Mouse (Mus musculus) forebrain, embryonic 11.5 days (tissue): ENCODE measurements around the gene Nt5dc2. TPM values are rescaled to one million over a fixed set of nuclear protein-coding genes. Genes with fewer than 3 reads are reported as not detected.

Experiments used
- ATAC-seq: fragments of 200-750 bp; cut with Nextera tagmentation; replicated peaks from 2 replicates; pipeline ENCODE4 v1.8.0; 2017; ENCODE audit warnings: moderate TSS enrichment; ENCODE audit not compliant: low FRiP score
- DNase-seq: peaks from one replicate; pipeline ENCODE4 v3.0.0-alpha.2; 2017; ENCODE audit warnings: low spot score
- H3K27ac ChIP-seq: fragments of 300-500 bp; sonication (generic); 2 replicates; pipeline ENCODE4 v1.5.1; 2014; ENCODE audit warnings: low read depth, low read length
- H3K27me3 ChIP-seq: fragments of 300-500 bp; sonication (generic); 2 replicates; pipeline ENCODE4 v1.6.1; 2014; ENCODE audit warnings: mild to moderate bottlenecking, low read length, mixed read lengths; ENCODE audit not compliant: control insufficient read depth, insufficient read depth
- H3K36me3 ChIP-seq: fragments of 300-500 bp; sonication (generic); 2 replicates; pipeline ENCODE4 v1.6.1; 2014; ENCODE audit warnings: mild to moderate bottlenecking, low read length, moderate library complexity, mixed read lengths; ENCODE audit not compliant: control insufficient read depth, insufficient read depth
- H3K4me1 ChIP-seq: fragments of 300-500 bp; sonication (generic); replicated peaks from 2 replicates; pipeline ENCODE4 v1.6.1; 2014; ENCODE audit warnings: low read length, mixed read lengths; ENCODE audit not compliant: control insufficient read depth, insufficient read depth
- H3K4me2 ChIP-seq: fragments of 300-500 bp; sonication (generic); 2 replicates; pipeline ENCODE4 v1.6.1; 2014; ENCODE audit warnings: low read depth, mild to moderate bottlenecking, low read length, moderate library complexity, mixed read lengths; ENCODE audit not compliant: severe bottlenecking
- H3K4me3 ChIP-seq: fragments of 300-500 bp; sonication (generic); 2 replicates; pipeline ENCODE4 v1.5.1; 2014; ENCODE audit warnings: low read depth, low read length
- H3K9ac ChIP-seq: fragments of 300-500 bp; sonication (generic); 2 replicates; pipeline ENCODE4 v1.6.1; 2014; ENCODE audit warnings: low read length
- H3K9me3 ChIP-seq: fragments of 300-500 bp; sonication (generic); 2 replicates; pipeline ENCODE4 v1.6.1; 2016; ENCODE audit warnings: low read length, mixed read lengths; ENCODE audit not compliant: control insufficient read depth
- WGBS: fragments of 180-500 bp; shearing (Covaris S2); extraction: QIAGEN DNeasy Blood & Tissue Kit; methylation state at CpG from one replicate; pipeline ENCODE4 v1.1.7; 2014; 5-methylcytosine and 5-hydroxymethylcytosine counted together
- polyA plus RNA-seq: library from polyadenylated mRNA; unstranded; fragments of >200 nt; fragmentation: Nextera tagmentation; extraction: Ambion mirVana; gene quantifications from 2 replicates; pipeline ENCODE4 v1.2.1, GENCODE M21; 2014

The Nt5dc2 gene
- polyA plus RNA-seq, 1 experiment from 2014 or later, result 565 TPM

DNA sequence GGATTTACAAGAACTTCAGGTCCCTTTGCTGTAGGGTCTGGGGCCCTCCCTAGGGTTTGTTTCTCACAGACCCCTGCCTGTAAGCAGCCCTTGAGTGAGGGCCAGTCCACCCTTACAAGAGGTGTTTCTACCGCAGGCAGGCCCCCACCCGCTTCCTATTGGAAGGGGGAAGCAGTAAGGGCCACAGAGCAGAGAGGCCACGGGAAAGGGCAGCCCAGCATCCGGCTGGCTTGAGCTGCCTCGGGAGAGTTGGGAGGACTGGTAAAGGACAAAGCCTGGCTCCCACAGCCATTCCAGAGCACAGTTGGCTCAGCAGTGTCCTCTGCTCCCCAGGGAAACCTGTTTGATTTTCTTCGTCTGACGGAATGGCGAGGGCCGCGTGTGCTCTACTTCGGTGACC, 6.9 kb downstream of the Nt5dc2 start:
- H3K36me3 ChIP-seq, result peaks cover 44% of the 10 kb centered on the region

DNA sequence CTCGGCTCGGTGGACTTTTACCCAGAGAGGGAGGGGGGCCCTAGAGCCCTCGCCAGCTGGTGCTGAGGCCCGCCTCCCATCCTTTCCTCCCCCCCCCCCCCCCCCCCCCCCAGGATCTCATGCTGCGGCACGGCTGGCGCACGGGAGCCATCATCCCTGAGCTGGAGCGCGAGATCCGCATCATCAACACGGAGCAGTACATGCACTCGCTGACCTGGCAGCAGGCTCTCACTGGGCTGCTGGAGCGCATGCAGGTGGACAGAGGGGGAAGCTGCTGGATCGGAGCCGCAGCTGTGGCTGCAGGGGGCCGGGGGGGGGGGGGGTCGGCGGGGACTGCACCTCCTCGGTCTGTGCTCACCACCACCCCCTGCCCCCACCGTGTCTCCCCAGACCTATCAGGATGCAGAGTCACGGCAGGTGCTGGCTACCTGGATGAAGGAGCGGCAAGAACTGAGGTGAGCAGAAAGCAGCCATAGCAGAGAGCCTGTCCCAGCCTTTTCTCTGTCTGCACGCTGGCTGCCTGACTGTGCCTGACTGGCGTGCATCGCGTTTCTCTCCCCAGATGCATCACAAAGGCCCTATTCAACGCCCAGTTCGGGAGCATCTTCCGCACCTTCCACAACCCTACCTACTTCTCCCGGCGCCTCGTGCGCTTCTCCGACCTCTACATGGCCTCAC, 7.5 kb downstream of the Nt5dc2 start:
- Histone ChIP-seq H3K36me3 (peaks cover 44% of the 10 kb centered on the region), H3K9me3 (no peaks in the 10 kb centered on the region), H3K4me2 (no peak overlapping the region), H3K9ac (no peak overlapping the region), H3K27me3 (no peaks in the 10 kb centered on the region), H3K27ac (no peak overlapping the region), H3K4me3 (no peak overlapping the region), H3K4me1 (0 out of 2 replicates have a peak, but pooled peaks cover 2% of the 10 kb centered on the region)
- DNase-seq, result peak; percentile 49
- no peak for ATAC-seq
- WGBS, result 91% methylated on average over 30 of the region's 35 CpGs

More for the DNA sequence above, 6.9 kb downstream of the Nt5dc2 start:
- Histone ChIP-seq H3K4me1 (peaks cover 6% of the 10 kb centered on the region; the same call in 1 of the 2 replicates), H3K4me3 (no peak overlapping the region), H3K9ac (no peak overlapping the region), H3K4me2 (no peak overlapping the region), H3K27me3 (no peaks in the 10 kb centered on the region), H3K9me3 (no peaks in the 10 kb centered on the region), H3K27ac (no peak overlapping the region)
- WGBS, result 82% methylated on average over 9 of the region's 11 CpGs
- no peak for ATAC-seq
- DNase-seq, result no peak

DNA sequence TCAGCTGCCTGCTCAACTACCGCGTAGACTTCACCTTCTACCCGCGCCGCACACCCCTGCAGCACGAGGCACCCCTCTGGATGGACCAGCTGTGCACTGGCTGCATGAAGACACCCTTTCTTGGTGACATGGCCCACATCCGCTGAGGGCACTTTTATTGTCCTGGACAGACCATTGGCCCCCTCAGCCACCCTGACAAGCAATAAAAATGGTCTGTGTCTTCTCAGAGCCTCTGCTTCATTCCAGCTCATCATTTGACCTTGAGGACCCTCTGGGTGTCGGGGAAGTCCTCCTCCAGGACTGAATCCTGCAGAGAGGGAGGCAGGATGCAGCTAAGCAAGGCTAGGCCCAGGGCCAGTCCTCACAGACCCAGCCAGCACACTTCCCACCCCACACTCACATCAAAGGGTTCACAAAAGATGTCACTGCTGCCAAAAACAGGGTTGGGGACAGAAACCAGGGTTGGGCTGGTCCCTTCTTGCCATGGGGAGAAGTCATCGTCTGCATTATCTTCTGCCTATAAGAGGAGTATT, 8.1 kb downstream of the Nt5dc2 start:
- no peaks in the 10 kb centered on the region for H3K27me3 ChIP-seq
- no peak overlapping the region for H3K4me3 ChIP-seq
- DNase-seq (peak; percentile 48), ATAC-seq (no peak)
- no peak overlapping the region for H3K27ac ChIP-seq
- H3K4me1 ChIP-seq, result no peaks in the 10 kb centered on the region
- peaks cover 44% of the 10 kb centered on the region for H3K36me3 ChIP-seq
- H3K9me3 ChIP-seq, result no peaks in the 10 kb centered on the region
- no peak overlapping the region for H3K9ac ChIP-seq
- no peak overlapping the region for H3K4me2 ChIP-seq
- WGBS, result 95% methylated on average over 9 of the region's 9 CpGs

DNA sequence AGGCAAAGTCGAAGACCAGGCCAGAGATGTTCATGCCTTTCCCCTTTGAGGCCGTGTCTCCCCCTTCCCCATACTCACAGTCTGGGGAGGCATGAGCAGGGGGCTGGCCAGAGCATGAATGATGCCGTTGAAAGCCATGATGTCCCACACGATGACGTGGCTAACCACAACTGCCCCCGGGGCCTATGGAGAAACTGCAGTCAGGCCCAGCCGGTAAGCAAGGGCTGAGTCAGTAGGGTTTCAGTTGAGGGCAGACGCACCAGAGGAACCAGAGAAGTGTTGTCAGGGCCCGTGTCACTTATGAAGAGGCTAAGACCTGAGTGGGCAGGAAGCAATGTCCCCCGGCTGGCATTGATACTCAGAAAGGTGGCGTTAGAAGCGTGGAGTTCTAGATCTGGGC, 8.8 kb downstream of the Nt5dc2 start:
- no peak overlapping the region for H3K27ac ChIP-seq
- H3K4me3 ChIP-seq, result no peak overlapping the region
- H3K9ac ChIP-seq, result no peak overlapping the region
- WGBS, result 94% methylated on average over 12 of the region's 12 CpGs
- H3K36me3 ChIP-seq, result peaks cover 44% of the 10 kb centered on the region
- DNase-seq (peak; percentile 50), ATAC-seq (no peak)
- H3K27me3 ChIP-seq, result no peaks in the 10 kb centered on the region
- no peaks in the 10 kb centered on the region for H3K4me1 ChIP-seq
- no peaks in the 10 kb centered on the region for H3K9me3 ChIP-seq
- H3K4me2 ChIP-seq, result no peak overlapping the region

DNA sequence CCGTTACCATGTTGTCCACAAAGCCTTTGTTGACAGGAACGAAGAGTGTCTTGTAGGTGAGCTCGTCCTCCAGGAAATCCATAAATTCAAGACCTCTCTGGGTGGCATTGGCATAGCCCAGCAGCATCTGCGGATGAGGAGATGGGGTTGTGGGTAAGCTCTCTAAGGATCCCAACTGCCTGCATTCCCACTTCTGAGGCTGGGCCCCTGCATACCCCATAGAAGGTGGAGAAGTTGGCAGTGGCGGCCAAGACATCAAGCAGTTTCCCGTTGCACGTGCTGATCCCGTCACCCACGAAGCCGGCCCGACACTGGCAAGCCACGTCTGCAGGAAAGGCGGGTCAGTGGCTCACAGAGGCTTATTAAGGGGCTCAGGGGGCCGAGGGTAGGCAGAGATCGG, 9.3 kb downstream of the Nt5dc2 start:
- DNase-seq (peak; percentile 48), ATAC-seq (no peak)
- H3K9me3 ChIP-seq, result no peaks in the 10 kb centered on the region
- 91% methylated on average over 15 of the region's 15 CpGs for WGBS
- no peak overlapping the region for H3K9ac ChIP-seq
- no peak overlapping the region for H3K4me2 ChIP-seq
- H3K4me3 ChIP-seq, result no peak overlapping the region
- H3K4me1 ChIP-seq, result no peaks in the 10 kb centered on the region
- H3K27me3 ChIP-seq, result no peaks in the 10 kb centered on the region
- no peak overlapping the region for H3K27ac ChIP-seq
- peaks cover 40% of the 10 kb centered on the region for H3K36me3 ChIP-seq

DNA sequence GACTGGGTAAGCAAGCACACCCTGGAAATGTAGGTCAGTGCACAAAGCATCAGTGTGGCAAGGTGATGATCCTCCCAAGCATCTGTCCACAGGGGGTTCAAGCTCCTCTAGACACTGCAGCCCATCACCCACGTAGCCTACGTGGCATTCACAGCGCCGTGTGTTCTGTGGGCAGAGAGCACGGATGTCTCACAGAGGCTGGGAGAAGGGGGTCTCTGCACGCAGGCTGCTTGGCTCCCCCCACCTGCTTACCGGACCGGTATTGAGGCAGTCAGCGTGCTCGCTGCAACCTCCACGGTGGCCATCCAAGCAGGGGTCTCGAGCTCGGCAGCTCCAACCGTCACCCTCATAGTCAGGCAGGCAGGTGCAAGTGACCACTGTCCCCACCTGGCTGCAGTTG, 10.2 kb downstream of the Nt5dc2 start:
- H3K4me3 ChIP-seq, result no peak overlapping the region
- DNase-seq (peak; percentile 54), ATAC-seq (no peak)
- 97% methylated on average over 13 of the region's 14 CpGs for WGBS
- no peaks in the 10 kb centered on the region for H3K27me3 ChIP-seq
- no peak overlapping the region for H3K9ac ChIP-seq
- H3K4me2 ChIP-seq, result no peak overlapping the region
- no peak overlapping the region for H3K27ac ChIP-seq
- H3K4me1 ChIP-seq, result no peaks in the 10 kb centered on the region
- peaks cover 34% of the 10 kb centered on the region for H3K36me3 ChIP-seq
- H3K9me3 ChIP-seq, result no peaks in the 10 kb centered on the region

DNA sequence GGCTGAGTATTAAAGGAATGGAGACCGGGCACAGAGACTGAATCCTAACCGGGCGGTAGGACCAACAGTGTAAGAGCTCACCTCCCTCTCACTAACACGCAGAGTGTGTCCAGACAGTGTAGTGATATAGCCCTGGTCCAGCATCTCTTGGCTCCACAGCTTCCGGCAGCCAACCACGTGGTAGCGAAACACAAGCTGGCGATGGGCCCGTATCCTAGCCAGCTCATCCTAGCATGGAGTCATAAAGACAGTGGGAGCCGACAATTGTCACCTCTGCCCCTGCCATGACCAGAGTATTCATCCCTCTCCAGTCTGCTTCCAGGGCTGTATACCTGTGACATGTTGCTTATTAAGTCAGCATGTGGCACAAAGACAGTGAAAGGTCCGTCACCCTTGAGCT, 14.8 kb downstream of the Nt5dc2 start:
- no peaks in the 10 kb centered on the region for H3K9me3 ChIP-seq
- H3K4me3 ChIP-seq, result no peak overlapping the region
- no peaks in the 10 kb centered on the region for H3K4me1 ChIP-seq
- H3K27me3 ChIP-seq, result no peaks in the 10 kb centered on the region
- 92% methylated on average over 11 of the region's 11 CpGs for WGBS
- H3K27ac ChIP-seq, result no peak overlapping the region
- peaks cover 8% of the 10 kb centered on the region; the same call in 1 of the 2 replicates for H3K36me3 ChIP-seq
- ATAC-seq, result no peak
- DNase-seq, result no peak
- H3K4me2 ChIP-seq, result no peak overlapping the region
- H3K9ac ChIP-seq, result no peak overlapping the region

DNA sequence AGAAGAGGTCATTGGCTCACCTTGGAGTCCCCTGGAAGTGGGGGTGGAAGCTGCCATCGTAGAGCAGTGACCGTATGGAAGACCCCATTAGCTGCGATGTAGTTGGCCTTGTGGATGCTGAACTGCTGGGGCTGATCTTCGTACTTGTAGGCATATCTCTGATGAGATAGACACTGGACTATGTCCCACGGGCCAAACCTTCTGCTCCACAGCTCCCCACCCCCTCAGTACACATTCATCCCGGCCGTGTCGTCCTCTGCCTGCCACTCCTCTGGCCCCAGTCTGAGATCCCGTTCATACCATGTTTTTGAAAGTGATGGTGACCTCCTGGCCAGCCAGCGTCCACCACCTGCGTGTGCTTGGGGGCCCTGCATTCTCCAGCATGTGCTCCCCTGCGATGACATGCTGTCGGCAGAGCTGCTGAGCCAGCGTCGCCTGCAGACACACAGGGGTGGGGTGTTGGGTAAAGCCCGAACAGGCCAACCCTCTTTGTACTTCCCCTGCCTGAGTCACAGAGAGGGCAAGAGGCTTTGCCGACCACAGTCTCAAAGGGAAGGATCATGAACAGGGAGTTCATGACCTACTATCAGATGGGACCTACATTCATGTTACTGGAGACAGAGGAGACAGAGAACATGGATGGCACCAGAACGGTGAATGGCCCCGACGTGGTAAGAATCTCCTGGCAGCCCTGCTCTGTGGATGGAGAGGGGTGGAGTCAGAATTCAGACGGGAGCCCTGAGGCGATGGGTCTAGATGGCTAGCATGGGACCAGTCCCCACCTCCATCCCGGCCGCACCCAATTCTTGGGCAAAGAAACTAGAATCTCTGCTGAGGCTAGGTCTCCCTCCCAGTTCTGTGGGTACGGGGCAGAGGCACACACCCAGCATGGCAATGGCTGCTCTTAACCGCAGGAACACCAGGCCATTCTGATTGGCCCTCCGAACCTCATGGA, 29.6 kb downstream of the Nt5dc2 start:
- DNase-seq (no peak), ATAC-seq (no peak)
- no peak overlapping the region for H3K4me3 ChIP-seq
- no peaks in the 10 kb centered on the region for H3K4me1 ChIP-seq
- H3K4me2 ChIP-seq, result no peak overlapping the region
- no peaks in the 10 kb centered on the region for H3K27me3 ChIP-seq
- no peak overlapping the region for H3K27ac ChIP-seq
- no peaks in the 10 kb centered on the region for H3K36me3 ChIP-seq
- WGBS, result 87% methylated on average over 27 of the region's 27 CpGs
- no peaks in the 10 kb centered on the region for H3K9me3 ChIP-seq
- H3K9ac ChIP-seq, result no peak overlapping the region
